Mouse (Mus musculus) small intestine, adult 2 months (tissue): ENCODE measurements at regions not wholly inside any gene's neighbourhood (a gene's known extent, or its start where the extent isn't known, plus 50 kb on each side); places are given as distances from the start of the nearest gene placed in this dataset.

Source experiments
- H3K27ac ChIP-seq: fragments of 200-500 bp; 2 replicates; pipeline ENCODE4 v1.5.1; 2012; ENCODE audit warnings: low read depth, low read length, control low read depth, inconsistent platforms; ENCODE audit not compliant: insufficient read depth
- H3K27me3 ChIP-seq: fragments of 200-500 bp; 2 replicates; pipeline ENCODE4 v1.6.1; 2012; ENCODE audit warnings: mild to moderate bottlenecking, moderate library complexity, low read length, inconsistent platforms; ENCODE audit not compliant: control insufficient read depth, insufficient read depth
- H3K36me3 ChIP-seq: fragments of 200-500 bp; 2 replicates; pipeline ENCODE4 v1.6.1; 2012; ENCODE audit warnings: mild to moderate bottlenecking, low read length, control low read depth, inconsistent platforms; ENCODE audit not compliant: control insufficient read depth, insufficient read depth
- H3K4me1 ChIP-seq: fragments of 200-500 bp; 2 replicates; pipeline ENCODE4 v1.6.1; 2012; ENCODE audit warnings: low read length, inconsistent platforms, mixed read lengths; ENCODE audit not compliant: control insufficient read depth, insufficient read depth, insufficient read length
- H3K4me3 ChIP-seq: fragments of 200-500 bp; 2 replicates; pipeline ENCODE4 v1.5.1; 2012; ENCODE audit warnings: low read depth, mild to moderate bottlenecking, control low read depth, inconsistent platforms, low read length, moderate library complexity
- CTCF ChIP-seq: fragments of 200-500 bp; IDR thresholded peaks from 2 replicates; pipeline ENCODE4 v1.5.1; 2012; ENCODE audit warnings: low read depth, mild to moderate bottlenecking, control low read depth, inconsistent platforms, low read length, moderate library complexity, mixed read lengths; ENCODE audit not compliant: insufficient replicate concordance, insufficient read length; ENCODE audit errors: extremely low read depth
- POLR2A ChIP-seq: fragments of 200-500 bp; IDR thresholded peaks from 2 replicates; pipeline ENCODE4 v1.6.1; 2012; ENCODE audit warnings: low read depth, mild to moderate bottlenecking, control low read depth, inconsistent platforms, low read length, moderate library complexity
- WGBS: fragments of 180-500 bp; shearing (Covaris S2); methylation state at CpG from one replicate; pipeline ENCODE4 v1.1.7; 2018; 5-methylcytosine and 5-hydroxymethylcytosine counted together

- Histone ChIP-seq H3K27ac (no peak overlapping the region), H3K4me3 (no peak overlapping the region), H3K4me1 (no peaks in the 10 kb centered on the region), H3K36me3 (no peaks in the 10 kb centered on the region), H3K27me3 (no peaks in the 10 kb centered on the region)
- no peak for TF ChIP-seq CTCF
- no peak for TF ChIP-seq POLR2A
- 86% methylated on average over 32 of the region's 32 CpGs for WGBS
These were observed 270.6 kb downstream of the Etnk1 start for GRCm38 (mm10) chr6:143437367-143438271.

GRCm38 (mm10) chr6:143438272-143438591, 271.2 kb downstream of the Etnk1 start:
- H3K27me3 ChIP-seq = no peaks in the 10 kb centered on the region
- WGBS = 79% methylated on average over 5 of the region's 5 CpGs
- H3K36me3 ChIP-seq = no peaks in the 10 kb centered on the region
- TF ChIP-seq CTCF (no peak), POLR2A (no peak)
- H3K4me1 ChIP-seq = no peaks in the 10 kb centered on the region
- no peak overlapping the region for H3K4me3 ChIP-seq
- no peak overlapping the region for H3K27ac ChIP-seq

- Histone ChIP-seq H3K36me3 (no peaks in the 10 kb centered on the region), H3K4me1 (no peaks in the 10 kb centered on the region), H3K4me3 (no peak overlapping the region), H3K27ac (no peak overlapping the region), H3K27me3 (no peaks in the 10 kb centered on the region)
- WGBS = 90% methylated on average over 10 of the region's 10 CpGs
- no peak for TF ChIP-seq CTCF
These were observed 272.5 kb downstream of the Etnk1 start for GRCm38 (mm10) chr6:143439484-143439883.

GRCm38 (mm10) chr6:143440237-143440950, 273.4 kb downstream of the Etnk1 start:
- Histone ChIP-seq H3K27me3 (no peaks in the 10 kb centered on the region), H3K4me3 (no peak overlapping the region), H3K36me3 (no peaks in the 10 kb centered on the region), H3K4me1 (no peaks in the 10 kb centered on the region), H3K27ac (no peak overlapping the region)
- TF ChIP-seq POLR2A (no peak), CTCF (no peak)
- WGBS = 80% methylated on average over 15 of the region's 15 CpGs

GRCm38 (mm10) chr6:143442361-143442760, 275.3 kb downstream of the Etnk1 start:
- TF ChIP-seq POLR2A = no peak
- no peak for TF ChIP-seq CTCF
- no peaks in the 10 kb centered on the region for H3K4me1 ChIP-seq
- 64% methylated on average over 8 of the region's 8 CpGs for WGBS
- no peak overlapping the region for H3K4me3 ChIP-seq
- H3K27ac ChIP-seq = no peak overlapping the region
- no peaks in the 10 kb centered on the region for H3K36me3 ChIP-seq
- no peaks in the 10 kb centered on the region for H3K27me3 ChIP-seq

GRCm38 (mm10) chr6:143443446-143443845, 276.4 kb downstream of the Etnk1 start:
- 86% methylated on average over 6 of the region's 6 CpGs for WGBS
- TF ChIP-seq CTCF (no peak), POLR2A (no peak)
- no peaks in the 10 kb centered on the region for H3K27me3 ChIP-seq
- no peak overlapping the region for H3K4me3 ChIP-seq
- no peaks in the 10 kb centered on the region for H3K36me3 ChIP-seq
- no peak overlapping the region for H3K27ac ChIP-seq
- no peaks in the 10 kb centered on the region for H3K4me1 ChIP-seq

- 72% methylated on average over 3 of the region's 3 CpGs for WGBS
- no peak for TF ChIP-seq POLR2A
- no peak for TF ChIP-seq CTCF
- no peak overlapping the region for H3K4me3 ChIP-seq
- no peak overlapping the region for H3K27ac ChIP-seq
- no peaks in the 10 kb centered on the region for H3K4me1 ChIP-seq
- no peaks in the 10 kb centered on the region for H3K36me3 ChIP-seq
- no peaks in the 10 kb centered on the region for H3K27me3 ChIP-seq
These were observed 277.8 kb downstream of the Etnk1 start for GRCm38 (mm10) chr6:143444782-143445181.
